Mouse (Mus musculus) R1 (cell line): Measurements from ENCODE around the gene 7420426K07Rik.

ENCODE experiments used
- DNase-seq: peaks from one replicate; pipeline ENCODE4 v3.0.0-alpha.2; 2018; ENCODE audit warnings: low read depth, low spot score

The 7420426K07Rik gene

DNA sequence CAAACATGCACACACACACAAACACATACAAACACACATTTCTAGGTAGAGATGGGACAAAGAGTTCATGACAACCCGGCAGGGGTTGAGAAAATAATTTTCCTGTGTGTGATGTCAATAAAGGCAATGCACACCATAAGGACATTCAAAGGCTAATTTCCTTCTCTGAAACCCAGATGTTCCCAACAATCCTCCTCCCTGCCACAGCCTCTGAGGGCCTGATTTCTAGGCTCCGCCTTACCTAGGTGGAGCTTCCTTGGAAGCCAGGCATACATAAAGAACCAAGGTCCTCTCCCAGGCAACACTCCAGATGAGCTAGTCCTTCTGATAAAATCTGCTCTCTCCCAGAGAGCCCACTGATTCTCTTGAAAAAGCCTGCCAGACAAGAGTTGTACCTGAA lies at the start of gene 7420426K07Rik:
7420426K07Rik (plus strand) TSS at position 301 of the 400 bp plus-strand sequence.
- peak; percentile 12 for DNase-seq

DNA sequence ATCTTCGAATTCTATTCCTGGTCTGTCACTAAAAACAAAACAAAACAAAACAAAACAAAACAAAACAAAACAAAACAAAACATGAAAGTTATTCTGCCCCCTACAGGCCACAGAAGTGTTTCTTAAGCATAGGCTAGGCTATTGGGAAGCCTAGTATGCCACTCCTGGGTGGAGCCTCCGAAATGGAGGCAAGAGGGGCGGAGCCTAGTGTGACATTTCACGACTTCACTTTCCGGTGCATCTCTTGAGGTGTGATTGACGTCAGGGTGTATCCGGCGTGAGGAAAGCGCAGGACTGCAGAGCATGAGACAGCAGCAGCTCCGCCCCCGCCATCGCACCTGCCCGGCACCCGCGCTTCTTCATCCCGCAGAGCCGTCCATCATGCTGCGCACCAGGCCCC lies 46.7 kb upstream of the 7420426K07Rik start, which contains the start of gene Prr23a2:
Prr23a2 (plus strand) TSS at position 285 of the 400 bp plus-strand sequence.
- DNase-seq = peak; percentile 95

DNA sequence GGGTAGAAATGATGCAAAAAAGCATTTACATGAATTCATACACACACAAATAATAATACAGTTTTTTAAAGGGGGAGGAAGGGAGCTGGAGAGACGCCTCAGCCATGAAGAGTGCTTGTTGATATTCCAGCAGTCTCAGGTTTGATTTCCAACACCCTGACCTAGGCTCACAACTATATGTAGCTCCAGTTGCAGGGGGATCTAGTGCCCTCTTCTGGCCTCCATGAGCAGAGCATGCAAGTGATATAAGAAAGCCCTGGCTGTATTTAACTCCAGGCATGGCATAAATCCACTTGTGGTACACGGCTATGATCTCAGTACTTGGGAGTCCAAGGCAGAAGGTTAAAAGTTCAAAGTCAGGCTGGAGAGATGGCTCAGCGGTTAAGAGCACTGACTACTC lies 39.5 kb upstream of the 7420426K07Rik start:
- peak; percentile 83 for DNase-seq

DNA sequence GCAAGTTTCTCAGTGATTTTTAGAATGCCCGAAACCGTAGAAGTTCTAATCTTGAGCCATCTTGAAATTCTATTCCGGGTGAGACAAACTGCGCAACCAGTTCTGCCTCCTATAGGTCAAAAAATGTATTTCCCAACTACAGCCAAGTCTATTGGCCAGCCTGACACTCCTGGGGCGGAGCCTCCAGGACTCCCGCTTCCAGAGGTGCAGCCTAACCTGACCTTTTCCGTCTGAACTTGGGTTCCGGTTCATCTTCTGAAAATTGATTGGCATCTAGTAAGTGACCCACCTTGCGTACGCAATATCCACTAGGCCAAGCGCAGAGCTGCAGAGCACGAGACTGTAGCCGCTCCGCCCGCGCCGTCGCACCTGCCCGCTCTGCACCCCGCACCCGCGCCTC lies 38.3 kb upstream of the 7420426K07Rik start, which contains the start of gene Prr23a3:
Prr23a3 (plus strand) TSS at position 197 of the 400 bp plus-strand sequence.
- DNase-seq = peak; percentile 96

DNA sequence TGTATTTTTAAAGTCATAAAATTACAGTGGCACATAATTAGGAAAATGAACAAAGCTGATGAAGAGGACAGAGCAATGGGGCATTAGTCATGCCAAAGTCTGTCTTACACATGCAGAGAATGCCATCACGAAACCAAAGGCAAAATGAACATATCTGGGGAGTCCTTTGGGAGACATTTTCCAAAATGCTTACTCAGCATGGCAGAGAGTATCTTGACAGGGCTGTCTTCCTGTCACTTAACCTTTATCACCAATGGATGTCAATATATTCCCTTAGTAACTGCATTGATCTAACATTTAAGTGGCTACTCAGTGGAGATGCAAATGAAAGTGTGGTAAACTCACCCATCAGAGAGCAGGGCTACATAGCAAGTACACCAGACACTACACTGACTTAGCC lies 1.4 kb upstream of the 7420426K07Rik start:
- no peak for DNase-seq

DNA sequence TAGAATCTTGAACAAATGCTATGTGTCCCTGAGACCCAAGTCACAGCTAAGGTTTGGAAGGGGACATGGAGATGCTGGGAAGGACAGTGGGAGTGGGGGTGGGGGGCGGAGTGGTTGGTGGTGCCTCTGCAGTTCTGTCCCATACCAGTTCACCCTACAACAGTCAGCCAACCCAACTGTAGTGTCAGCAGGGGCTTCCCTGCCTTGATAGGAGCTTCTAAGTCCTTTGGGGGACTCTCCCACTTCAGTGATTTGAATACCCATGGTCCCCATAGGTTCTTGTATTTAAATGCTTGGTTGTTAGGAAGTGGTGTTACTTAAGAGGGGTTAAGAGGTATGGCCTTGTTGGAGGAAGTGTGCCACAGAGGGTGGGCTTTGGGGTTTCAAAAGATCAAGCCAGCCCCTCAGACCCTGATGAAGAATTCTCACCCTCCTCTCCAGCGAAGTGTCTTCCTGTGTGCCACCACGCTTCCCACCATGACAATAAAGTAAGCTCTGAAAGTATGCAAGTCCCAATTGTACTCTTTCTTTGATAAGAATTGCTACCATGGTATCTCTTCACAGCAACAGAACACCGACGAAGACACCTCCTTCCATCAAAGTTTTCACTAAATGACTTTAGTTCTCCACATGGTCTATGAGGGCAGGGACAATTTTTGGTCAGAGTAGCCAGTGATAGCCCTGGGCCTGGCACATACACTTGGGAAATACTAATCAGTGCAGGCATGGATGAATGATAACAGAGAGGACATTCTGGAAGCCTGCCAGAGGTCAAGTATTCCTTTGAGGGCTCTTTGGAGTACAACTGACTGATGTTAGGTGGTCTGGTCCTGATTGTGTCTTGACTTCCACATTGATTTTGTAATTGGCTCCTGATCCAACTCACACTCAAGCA lies 18.0 kb downstream of the 7420426K07Rik start:
- DNase-seq = no peak

DNA sequence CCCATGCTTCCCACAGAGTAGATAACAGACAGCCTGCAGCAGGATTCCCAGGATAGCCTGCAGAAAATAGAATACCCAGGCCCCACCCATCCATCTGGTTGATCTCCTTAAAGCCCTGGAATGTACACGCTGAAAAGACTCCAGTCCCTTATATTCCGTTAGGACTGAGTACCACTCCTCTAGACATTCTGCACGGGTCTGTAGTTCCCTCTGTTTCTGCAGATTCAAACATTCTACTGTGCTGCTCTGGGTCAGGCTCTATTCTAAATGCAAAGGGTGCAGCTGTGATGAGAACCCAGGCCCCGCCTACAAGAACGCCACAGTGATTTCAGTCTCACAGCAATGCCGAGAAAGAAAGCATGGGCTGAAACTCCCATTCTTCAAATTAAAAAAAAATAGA lies 20.2 kb downstream of the 7420426K07Rik start:
- DNase-seq = no peak

DNA sequence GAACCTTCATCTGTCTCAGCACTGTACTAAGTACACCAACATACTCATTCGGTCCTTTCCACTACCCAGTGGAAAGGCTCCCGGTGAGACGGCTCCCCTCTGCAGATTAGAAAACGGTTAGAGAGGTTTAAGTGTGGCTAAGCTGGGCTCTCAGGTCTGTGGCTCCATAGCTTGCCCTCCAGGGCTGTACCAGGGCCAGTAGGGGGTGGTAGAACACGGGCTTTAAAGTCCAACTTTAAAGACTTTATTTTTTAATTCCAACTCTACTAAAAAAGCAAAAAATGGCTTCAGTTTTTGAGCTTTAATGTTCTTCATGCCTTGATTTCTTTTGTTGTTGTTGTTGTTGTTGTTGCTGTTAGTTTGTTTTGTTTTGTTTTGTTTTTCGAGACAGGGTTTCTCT lies 21.3 kb downstream of the 7420426K07Rik start:
- DNase-seq = no peak

DNA sequence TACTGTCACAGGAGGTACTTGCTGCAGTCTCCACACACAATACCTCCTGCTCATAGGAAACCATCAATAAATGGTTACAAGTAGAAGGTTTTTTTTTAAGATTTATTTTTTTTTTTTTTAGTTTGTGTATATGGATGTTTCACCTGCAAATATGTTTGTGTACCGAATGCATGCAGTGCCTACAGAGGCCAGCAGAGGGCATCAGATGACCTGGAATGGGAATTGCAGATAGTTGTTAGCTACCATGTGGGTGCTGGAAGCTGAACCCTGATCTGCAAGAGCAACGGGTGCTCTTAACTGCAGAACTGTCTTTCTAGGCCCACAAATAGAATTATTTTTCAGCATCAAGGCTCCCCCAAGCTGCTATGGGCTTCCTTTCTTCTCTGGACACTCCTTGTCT lies 26.6 kb downstream of the 7420426K07Rik start:
- peak; percentile 66 for DNase-seq

DNA sequence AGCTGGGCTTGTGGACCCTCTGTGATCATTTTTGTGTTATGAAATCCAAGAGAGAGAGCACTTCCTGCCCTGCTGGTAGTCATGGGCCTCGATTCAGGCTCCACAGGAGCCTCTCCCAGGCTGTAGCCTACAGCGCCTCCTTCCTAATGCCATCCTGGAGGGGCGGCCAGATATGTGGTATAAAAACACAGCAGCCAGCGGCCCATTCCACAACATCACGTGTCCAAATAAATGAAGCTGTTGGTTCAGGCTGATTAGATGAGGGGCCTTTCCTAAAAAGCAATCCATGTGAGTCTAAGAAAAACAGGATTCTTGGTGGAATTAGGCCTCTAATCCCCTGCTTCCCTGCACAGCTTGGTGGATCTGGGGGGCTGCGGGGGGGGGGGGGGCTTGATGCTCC lies 30.0 kb downstream of the 7420426K07Rik start:
- no peak for DNase-seq

DNA sequence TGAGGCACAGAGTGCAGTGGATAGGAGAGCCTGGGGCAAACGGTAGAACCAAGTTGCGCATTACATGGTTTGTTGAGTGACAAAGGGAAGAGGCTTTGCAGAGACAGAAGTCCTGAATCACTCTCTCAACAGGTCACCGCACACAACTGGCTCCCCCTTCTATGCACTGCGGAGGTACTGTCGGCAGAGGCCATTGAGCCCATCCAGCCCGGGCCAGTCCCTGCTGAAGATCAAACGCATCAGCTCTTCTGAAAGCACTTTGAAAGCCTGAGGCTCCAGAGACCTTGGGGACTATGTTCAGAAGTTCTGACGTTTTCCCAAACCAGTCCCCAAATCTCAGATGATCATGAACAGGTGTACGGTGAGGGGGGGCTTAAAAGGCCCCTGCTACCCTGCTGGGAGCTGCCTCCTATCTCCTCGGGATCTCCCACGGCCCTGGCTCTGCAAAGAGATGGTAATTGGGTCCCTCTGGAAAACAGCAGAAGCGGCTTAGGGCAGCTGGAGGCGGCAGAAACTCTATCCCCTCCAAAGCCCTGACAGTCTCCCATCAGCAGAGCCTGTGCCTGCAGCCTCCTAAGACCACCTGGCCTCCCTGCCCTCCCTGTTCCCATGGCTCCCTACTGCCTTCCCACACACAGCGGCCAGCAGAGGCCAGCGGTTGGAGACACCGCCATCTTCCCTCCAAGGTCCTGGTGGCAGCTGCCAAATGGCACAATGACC lies 32.4 kb downstream of the 7420426K07Rik start:
- DNase-seq = no peak

DNA sequence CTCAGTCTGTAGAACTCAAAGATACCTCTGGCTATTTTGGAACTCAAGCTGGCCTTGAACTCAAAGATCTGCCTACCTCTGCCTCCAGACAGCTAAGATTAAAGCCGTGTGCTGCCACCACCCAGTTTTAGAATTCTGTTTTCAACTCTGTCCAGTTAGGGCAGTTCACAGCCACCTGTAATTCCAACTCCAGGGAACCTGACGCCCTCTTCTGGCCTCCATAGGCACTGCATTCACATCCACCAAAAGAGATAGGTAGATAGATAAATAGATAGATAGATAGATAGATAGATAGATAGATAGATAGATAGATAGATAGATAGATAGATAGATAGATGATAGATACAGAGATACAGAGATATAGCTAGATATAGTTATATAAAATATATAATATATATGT lies 36.4 kb downstream of the 7420426K07Rik start:
- DNase-seq = peak; percentile 60

DNA sequence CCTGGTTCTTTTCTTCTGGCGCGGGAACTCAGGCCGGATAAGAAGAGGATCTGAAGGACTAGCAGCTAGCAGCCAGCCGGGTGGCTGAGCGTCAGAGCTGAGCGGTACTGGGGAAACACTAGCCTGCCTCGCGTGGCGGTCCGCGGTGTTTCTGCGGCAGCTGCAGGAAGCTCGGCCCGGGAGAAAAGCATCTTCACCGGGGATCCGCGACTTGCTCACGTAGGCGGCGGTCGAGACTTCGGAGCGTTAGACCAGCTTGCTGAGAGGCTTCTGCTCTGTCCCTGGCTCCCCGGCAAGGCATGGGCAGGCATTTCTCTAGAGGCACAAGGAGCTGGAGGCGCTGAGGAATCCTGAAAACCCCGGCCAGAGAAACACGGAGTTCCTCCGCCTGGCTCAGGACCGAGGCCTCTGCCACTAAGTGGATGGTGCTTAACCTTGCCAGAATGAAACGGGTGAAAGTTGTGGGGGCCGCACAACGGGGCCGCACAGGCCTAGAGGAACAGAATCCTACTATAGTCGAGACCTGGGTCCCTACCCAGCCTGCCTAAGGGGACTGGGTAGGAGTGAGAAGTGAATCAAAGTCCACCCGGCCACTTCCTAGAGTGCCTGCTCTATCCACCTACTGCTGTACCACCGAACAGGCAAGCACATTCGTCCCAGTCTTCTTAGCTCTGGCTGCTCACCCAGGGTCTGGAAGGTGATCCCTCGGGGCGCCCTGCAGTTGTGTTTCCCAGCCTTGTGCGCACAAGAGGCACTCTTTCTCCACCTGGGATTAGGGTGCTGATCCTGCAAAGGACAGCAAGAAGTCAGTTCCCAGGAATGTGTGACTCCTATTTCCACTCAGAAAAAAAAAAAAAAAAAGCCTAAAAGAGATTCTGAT lies 49.5 kb downstream of the 7420426K07Rik start:
- no peak for DNase-seq

DNA sequence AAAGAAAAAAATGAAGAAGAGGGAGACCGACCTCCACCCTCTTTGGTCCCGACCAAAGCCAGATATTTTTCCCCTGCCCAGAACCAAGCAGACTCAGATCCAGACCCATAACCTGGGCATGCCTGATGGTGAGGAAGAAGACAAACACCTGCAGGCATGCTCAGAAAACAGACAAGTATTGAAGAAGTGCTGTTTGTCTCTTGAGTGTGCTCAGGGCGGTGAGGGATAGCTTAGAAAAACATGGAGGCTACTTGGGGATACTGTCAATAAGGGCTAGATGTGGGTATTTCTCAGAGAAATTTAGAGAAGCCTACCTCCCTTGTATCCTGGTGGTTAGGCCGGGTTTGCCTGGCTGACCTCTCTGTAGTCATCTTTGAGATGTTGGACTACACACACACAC lies 50.4 kb downstream of the 7420426K07Rik start:
- no peak for DNase-seq

DNA sequence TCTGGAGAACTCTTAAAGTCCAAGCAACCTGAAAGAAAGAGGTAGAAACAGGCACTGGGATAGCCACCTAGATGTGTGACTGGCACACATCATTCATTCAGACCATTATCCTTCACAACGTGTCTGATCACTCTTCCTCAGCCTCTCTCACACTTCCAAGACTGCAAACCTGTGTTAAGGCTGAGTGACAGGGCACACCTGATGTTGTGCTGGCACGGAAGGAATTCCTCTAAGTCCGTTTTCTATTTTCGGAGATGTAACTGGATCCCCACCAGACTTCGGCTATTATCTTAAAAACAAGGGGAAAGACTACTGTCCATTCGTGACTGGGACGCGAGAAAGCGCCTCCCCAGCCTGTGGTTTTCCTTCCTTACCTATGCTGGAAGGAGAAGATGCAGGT lies 50.9 kb downstream of the 7420426K07Rik start:
- DNase-seq = no peak
